Mouse (Mus musculus) stomach, embryonic 16.5 days (tissue): ENCODE results near the gene Imp4. TPM values are rescaled to one million over a fixed set of nuclear protein-coding genes. Genes with fewer than 3 reads are reported as not detected.
A peak's percentile ranks its signal among the peaks of the same experiment; 100 is the strongest.

Experiments
- ATAC-seq: fragments of 200-750 bp; cut with Nextera tagmentation; 2 replicates; pipeline ENCODE4 v1.8.0; 2017; ENCODE audit warnings: moderate number of reproducible peaks, moderate TSS enrichment; ENCODE audit not compliant: insufficient read depth, low FRiP score
- H3K27ac ChIP-seq: fragments of 300-500 bp; sonication (generic); 2 replicates; pipeline ENCODE4 v1.5.1; 2014; ENCODE audit warnings: low read length
- H3K27me3 ChIP-seq: fragments of 300-500 bp; sonication (generic); 2 replicates; pipeline ENCODE4 v1.6.1; 2014; ENCODE audit warnings: low read length, control low read depth, mixed read lengths; ENCODE audit not compliant: control insufficient read depth, insufficient read depth
- H3K36me3 ChIP-seq: fragments of 300-500 bp; sonication (generic); 2 replicates; pipeline ENCODE4 v1.6.1; 2014; ENCODE audit warnings: low read length; ENCODE audit not compliant: control insufficient read depth, insufficient read depth
- H3K4me1 ChIP-seq: fragments of 300-500 bp; sonication (generic); 2 replicates; pipeline ENCODE4 v1.6.1; 2014; ENCODE audit warnings: low read length, control low read depth, mixed read lengths; ENCODE audit not compliant: control insufficient read depth, insufficient read depth
- H3K4me2 ChIP-seq: fragments of 300-500 bp; sonication (generic); 2 replicates; pipeline ENCODE4 v1.6.1; 2014; ENCODE audit warnings: low read depth, low read length, mixed read lengths
- H3K4me3 ChIP-seq: fragments of 300-500 bp; sonication (generic); replicated peaks from 2 replicates; pipeline ENCODE4 v1.5.1; 2014; ENCODE audit warnings: mild to moderate bottlenecking, low read length
- H3K9ac ChIP-seq: fragments of 300-500 bp; sonication (generic); 2 replicates; pipeline ENCODE4 v1.6.1; 2014; ENCODE audit warnings: low read length
- H3K9me3 ChIP-seq: fragments of 300-500 bp; sonication (generic); replicated peaks from 2 replicates; pipeline ENCODE4 v1.6.1; 2016; ENCODE audit warnings: low read length, control low read depth; ENCODE audit not compliant: control insufficient read depth
- WGBS: fragments of 180-500 bp; shearing (Covaris S2); extraction: QIAGEN DNeasy Blood & Tissue Kit; methylation state at CpG from one replicate; pipeline ENCODE4 v1.1.7; 2014; 5-methylcytosine and 5-hydroxymethylcytosine counted together
- polyA plus RNA-seq: library from polyadenylated mRNA; unstranded; fragments of >200 nt; fragmentation: Nextera tagmentation; extraction: Ambion mirVana; gene quantifications from 2 replicates; pipeline ENCODE4 v1.2.1, GENCODE M21; 2015

Imp4 gene
- polyA plus RNA-seq, 1 experiment from 2014 or later = 74.1 TPM

- Histone ChIP-seq H3K27ac (no peak overlapping the region), H3K4me3 (no peak overlapping the region), H3K9me3 (no peaks in the 10 kb centered on the region), H3K27me3 (no peaks in the 10 kb centered on the region), H3K4me2 (no peak overlapping the region), H3K9ac (no peak overlapping the region), H3K36me3 (peaks cover 32% of the 10 kb centered on the region), H3K4me1 (peaks cover 5% of the 10 kb centered on the region)
- WGBS = 92% methylated on average over 6 of the region's 6 CpGs
- no peak for ATAC-seq
These were observed 3.5 kb downstream of the Imp4 start for GRCm38 (mm10) chr1:34443124-34443523.

GRCm38 (mm10) chr1:34458431-34458830 is 18.8 kb downstream of the Imp4 start:
- Histone ChIP-seq H3K4me2 (no peak overlapping the region), H3K36me3 (no peaks in the 10 kb centered on the region), H3K27ac (no peak overlapping the region), H3K4me1 (0 out of 2 replicates have a peak, but pooled peaks cover 4% of the 10 kb centered on the region), H3K9me3 (no peaks in the 10 kb centered on the region), H3K27me3 (no peaks in the 10 kb centered on the region; the same call in 1 of the 2 replicates), H3K4me3 (no peak overlapping the region), H3K9ac (no peak overlapping the region)
- WGBS = 37% methylated on average over 8 of the region's 8 CpGs
- no peak for ATAC-seq

- peak within 1 kb of the TSS; percentile 63 for H3K4me3 ChIP-seq
- peak within 1 kb of the TSS; percentile 81 for H3K4me2 ChIP-seq
- H3K27me3 ChIP-seq = no peaks in the 10 kb centered on the region; the same call in 1 of the 2 replicates
- no peaks in the 10 kb centered on the region for H3K9me3 ChIP-seq
- WGBS = under 1% methylated on average over 48 of the region's 48 CpGs
- 0 out of 2 replicates have a peak, but pooled peaks cover 4% of the 10 kb centered on the region for H3K4me1 ChIP-seq
- ATAC-seq = peak; percentile 94
- H3K36me3 ChIP-seq = no peaks in the 10 kb centered on the region
- peak within 1 kb of the TSS; percentile 69 for H3K9ac ChIP-seq
- H3K27ac ChIP-seq = peak within 1 kb of the TSS; percentile 70
These were observed 19.8 kb downstream of the Imp4 start, which contains the start of gene Ptpn18 for GRCm38 (mm10) chr1:34459284-34460060. TSS of gene Ptpn18 (plus strand) at chr1:34459762.

- WGBS = 1% methylated on average over 15 of the region's 15 CpGs
These were observed 20.4 kb downstream of the Imp4 start for GRCm38 (mm10) chr1:34460061-34460441.

GRCm38 (mm10) chr1:34462766-34463165 is 23.1 kb downstream of the Imp4 start:
- Histone ChIP-seq H3K27ac (no peak overlapping the region), H3K4me2 (no peak overlapping the region), H3K27me3 (no peaks in the 10 kb centered on the region; the same call in 1 of the 2 replicates), H3K9ac (no peak overlapping the region), H3K36me3 (no peaks in the 10 kb centered on the region), H3K9me3 (no peaks in the 10 kb centered on the region), H3K4me3 (no peak overlapping the region), H3K4me1 (0 out of 2 replicates have a peak, but pooled peaks cover 4% of the 10 kb centered on the region)
- ATAC-seq = no peak
- 22% methylated on average over 7 of the region's 7 CpGs for WGBS

More at GRCm38 (mm10) chr1:34460061-34460441, 20.4 kb downstream of the Imp4 start:
- Histone ChIP-seq H3K36me3 (no peaks in the 10 kb centered on the region), H3K4me2 (peak overlapping the region; percentile 81), H3K9me3 (no peaks in the 10 kb centered on the region), H3K9ac (peak overlapping the region; percentile 69), H3K27ac (peak overlapping the region; percentile 70), H3K27me3 (no peaks in the 10 kb centered on the region; the same call in 1 of the 2 replicates), H3K4me1 (0 out of 2 replicates have a peak, but pooled peaks cover 4% of the 10 kb centered on the region), H3K4me3 (peak overlapping the region; percentile 63)
- ATAC-seq = peak; percentile 35; the same call in 1 of the 2 replicates

GRCm38 (mm10) chr1:34464310-34464817 is 24.7 kb downstream of the Imp4 start:
- no peak overlapping the region for H3K27ac ChIP-seq
- 84% methylated on average over 8 of the region's 8 CpGs for WGBS

GRCm38 (mm10) chr1:34465445-34465844 is 25.8 kb downstream of the Imp4 start:
- Histone ChIP-seq H3K4me2 (no peak overlapping the region), H3K4me1 (no peaks in the 10 kb centered on the region), H3K27me3 (no peaks in the 10 kb centered on the region), H3K27ac (no peak overlapping the region), H3K4me3 (no peak overlapping the region), H3K9ac (no peak overlapping the region), H3K9me3 (no peaks in the 10 kb centered on the region), H3K36me3 (no peaks in the 10 kb centered on the region)
- no peak for ATAC-seq
- 66% methylated on average over 6 of the region's 6 CpGs for WGBS

More at GRCm38 (mm10) chr1:34464310-34464817, 24.7 kb downstream of the Imp4 start:
- H3K4me3 ChIP-seq = no peak overlapping the region
- no peak for ATAC-seq
- no peak overlapping the region for H3K9ac ChIP-seq
- 0 out of 2 replicates have a peak, but pooled peaks cover 4% of the 10 kb centered on the region for H3K4me1 ChIP-seq
- no peaks in the 10 kb centered on the region for H3K9me3 ChIP-seq
- H3K36me3 ChIP-seq = no peaks in the 10 kb centered on the region
- H3K4me2 ChIP-seq = no peak overlapping the region
- no peaks in the 10 kb centered on the region for H3K27me3 ChIP-seq

- ATAC-seq = no peak
- no peaks in the 10 kb centered on the region for H3K36me3 ChIP-seq
- H3K27ac ChIP-seq = no peak overlapping the region
- no peak overlapping the region for H3K4me3 ChIP-seq
- no peaks in the 10 kb centered on the region for H3K9me3 ChIP-seq
- H3K4me1 ChIP-seq = peaks cover 7% of the 10 kb centered on the region; the same call in 1 of the 2 replicates
- H3K9ac ChIP-seq = no peak overlapping the region
- no peak overlapping the region for H3K4me2 ChIP-seq
- 51% methylated on average over 3 of the region's 3 CpGs for WGBS
- H3K27me3 ChIP-seq = no peaks in the 10 kb centered on the region
These were observed 28.4 kb downstream of the Imp4 start for GRCm38 (mm10) chr1:34468051-34468450.

GRCm38 (mm10) chr1:34468500-34468899 is 28.8 kb downstream of the Imp4 start:
- Histone ChIP-seq H3K27me3 (no peaks in the 10 kb centered on the region), H3K4me1 (peaks cover 7% of the 10 kb centered on the region; the same call in 1 of the 2 replicates), H3K9ac (no peak overlapping the region), H3K27ac (no peak overlapping the region), H3K4me3 (no peak overlapping the region), H3K36me3 (no peaks in the 10 kb centered on the region), H3K9me3 (no peaks in the 10 kb centered on the region), H3K4me2 (no peak overlapping the region)
- 65% methylated on average over 4 of the region's 4 CpGs for WGBS
- no peak for ATAC-seq
